Mouse (Mus musculus): Measurements from ENCODE around the gene Adam12.

The Adam12 gene

DNA sequence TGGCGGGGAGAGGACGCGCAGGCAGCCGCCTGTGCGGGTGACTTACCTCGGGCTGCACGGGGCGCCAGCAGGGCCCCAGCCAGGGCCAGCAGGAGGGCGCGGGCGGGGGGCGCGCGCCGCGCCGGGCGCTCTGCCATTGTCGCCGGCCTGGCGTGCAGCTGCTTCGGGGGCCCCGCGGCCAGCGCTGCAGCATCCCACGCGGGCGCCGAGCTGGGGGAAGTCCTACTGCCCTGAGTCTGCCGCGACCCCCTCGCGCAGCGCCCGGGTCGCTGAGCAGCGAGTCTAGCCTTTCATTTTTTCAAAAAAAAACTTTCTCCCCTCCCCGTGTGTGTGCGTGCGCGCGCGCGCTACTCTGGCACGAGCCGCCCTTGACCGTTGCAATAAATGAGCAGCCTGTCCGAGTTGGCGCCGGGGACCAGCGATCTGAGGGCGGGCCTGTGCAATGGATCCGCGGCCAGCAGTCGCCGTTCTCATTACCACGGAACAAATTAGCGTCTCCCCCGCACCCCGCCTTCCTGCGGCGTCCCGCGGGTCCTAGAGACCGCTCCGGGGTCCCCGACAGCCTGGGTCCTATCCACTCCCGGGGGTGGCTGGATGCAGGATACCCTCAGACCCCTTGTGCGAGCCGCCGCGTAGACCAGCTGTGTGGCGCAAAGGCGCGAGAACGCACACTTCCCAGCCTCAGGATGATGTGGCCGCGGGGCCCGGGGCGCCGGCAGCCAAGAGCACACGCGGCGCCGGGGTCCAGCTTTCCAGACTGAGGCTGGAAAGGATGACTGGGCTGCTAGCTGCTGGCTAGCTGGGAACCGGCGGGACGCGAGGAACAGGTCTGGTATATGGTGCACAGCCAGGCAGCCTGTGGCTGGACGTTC lies 7.0 kb downstream of the Adam12 start:
- peak in 1 of 2 experiments; percentile 25 for DNase-seq (ENCODE audit: low spot score in 2 of 2)

DNA sequence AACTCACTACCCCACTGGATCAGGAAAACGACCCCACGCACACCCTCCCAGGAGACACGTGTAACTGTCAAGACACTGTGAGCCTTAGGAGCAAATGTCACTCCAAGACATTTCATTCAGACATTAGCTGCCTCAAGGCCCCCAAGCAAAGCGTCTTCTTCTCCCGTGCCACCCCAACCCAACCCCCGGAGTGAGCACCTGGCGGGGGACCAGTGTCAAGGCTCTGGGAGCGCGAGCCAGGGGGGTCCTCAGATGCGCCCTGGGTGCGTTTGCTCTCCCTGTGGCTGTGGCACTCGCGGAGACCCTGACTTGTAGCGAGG lies 7.6 kb downstream of the Adam12 start:
- no peak for DNase-seq (ENCODE audit: low spot score in 2 of 2)

DNA sequence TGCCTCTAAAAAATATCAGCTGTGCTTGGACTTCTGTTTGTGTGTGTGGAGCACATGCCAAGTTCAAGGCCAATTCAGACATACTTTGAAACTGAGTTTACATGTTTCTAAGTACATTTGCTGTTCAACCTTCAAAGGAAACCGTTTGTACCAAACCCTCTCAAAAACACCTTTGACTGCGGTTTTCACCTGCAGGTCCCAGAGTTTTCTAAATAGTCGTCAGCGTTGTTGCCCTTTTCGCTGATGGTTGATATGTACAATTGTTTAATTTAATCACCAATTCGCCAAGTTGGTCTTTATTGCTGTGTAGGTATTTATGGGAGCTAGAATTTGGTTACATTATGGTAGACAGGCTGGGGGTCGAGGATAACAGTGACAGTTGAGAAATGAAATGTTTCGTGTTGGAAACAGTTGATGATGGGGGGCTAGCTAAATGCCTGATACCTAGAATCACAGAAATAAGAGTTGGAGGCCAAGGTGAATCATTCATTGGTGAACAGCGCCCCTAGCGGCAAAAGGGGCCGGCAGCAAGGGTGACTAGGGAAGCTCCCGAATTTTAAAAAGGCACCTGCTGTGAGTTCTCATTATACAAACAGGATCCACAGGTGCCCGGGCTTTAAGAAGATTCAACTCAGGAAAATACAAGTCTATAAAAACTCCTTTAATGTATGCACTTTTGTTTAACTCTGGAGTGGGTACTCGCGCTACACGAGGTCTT lies 8.3 kb downstream of the Adam12 start:
- peak in 1 of 2 experiments; percentile 87 for DNase-seq (ENCODE audit: low spot score in 2 of 2)

DNA sequence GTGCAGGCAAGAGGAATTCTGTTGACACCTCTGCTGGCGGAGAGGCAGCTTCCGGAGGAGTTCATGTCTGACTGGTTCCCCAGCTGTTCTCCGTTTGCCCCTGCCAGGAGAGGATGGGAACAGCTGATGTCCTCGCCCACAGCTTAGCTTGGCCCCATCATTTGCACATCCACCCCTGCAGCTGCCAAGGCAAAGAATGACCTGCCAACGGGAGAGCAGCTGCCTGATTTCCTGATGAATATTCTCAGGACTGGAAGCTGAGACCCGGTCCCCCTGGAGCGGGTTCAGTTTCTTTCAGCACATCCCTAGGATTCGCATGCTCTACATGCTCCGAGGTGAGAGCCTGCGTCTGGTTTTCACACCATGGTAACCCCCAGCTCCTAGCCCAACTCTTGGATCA lies 24.0 kb downstream of the Adam12 start:
- peak; percentile 31 to 55 for DNase-seq (ENCODE audit: low spot score in 2 of 2)

DNA sequence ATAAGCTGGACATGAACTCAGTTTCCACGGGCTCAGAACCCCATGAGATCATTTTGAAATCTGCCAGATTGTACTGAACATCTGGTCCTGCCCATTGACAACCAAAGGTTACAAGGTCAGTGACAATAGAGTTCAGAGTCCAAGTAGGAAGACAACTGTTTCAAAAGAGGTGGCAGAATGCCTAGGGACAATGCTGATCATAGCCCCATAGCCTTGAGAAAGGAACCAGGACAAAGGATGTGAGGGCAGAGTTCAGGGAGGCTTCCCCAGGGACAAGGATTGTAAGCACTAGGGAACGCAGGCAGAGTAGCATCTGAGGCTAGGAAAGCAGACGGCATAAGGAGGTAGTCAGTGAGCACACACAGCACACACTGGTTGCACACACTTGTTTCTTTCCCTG lies 38.9 kb downstream of the Adam12 start:
- DNase-seq (ENCODE audit: low spot score in 2 of 2): no peak

DNA sequence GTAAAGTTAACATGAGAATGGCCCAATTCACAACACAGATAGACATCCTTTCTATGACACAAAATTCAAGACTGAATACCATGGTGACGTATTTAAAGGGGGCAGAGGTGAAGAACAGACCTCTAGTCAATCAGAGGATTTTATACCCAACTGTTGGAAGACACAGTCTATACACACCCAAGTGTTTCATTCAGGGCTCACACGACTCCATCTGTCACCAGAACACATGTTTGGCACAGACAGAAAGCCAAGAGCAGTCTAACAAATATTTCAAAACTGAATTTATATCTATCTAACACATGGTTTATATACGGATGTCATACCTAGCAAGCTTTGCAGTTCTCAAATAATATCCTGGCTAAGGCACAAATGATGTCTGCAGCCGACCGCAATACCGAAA lies 41.8 kb downstream of the Adam12 start:
- DNase-seq (ENCODE audit: low spot score in 2 of 2): no peak

DNA sequence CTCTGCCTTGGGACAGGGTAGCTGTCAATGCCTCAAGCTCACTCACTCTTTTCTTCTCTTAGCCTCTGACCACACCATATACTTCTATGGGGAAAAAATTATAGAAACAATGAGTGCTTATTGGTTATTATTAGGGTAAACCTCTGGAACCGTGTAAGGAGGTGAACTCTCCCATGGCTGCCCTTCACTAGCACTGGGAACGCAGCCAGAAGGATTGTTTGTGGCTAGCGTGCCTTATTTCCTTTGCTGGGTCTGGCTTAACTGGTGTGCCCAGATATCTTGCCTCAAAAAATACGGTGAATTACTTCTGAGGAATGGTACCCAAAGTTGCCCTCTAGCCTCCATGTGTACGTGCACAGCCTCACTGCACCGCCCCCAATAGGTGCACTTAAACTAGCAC lies 43.4 kb downstream of the Adam12 start:
- DNase-seq (ENCODE audit: low spot score in 2 of 2): no peak

DNA sequence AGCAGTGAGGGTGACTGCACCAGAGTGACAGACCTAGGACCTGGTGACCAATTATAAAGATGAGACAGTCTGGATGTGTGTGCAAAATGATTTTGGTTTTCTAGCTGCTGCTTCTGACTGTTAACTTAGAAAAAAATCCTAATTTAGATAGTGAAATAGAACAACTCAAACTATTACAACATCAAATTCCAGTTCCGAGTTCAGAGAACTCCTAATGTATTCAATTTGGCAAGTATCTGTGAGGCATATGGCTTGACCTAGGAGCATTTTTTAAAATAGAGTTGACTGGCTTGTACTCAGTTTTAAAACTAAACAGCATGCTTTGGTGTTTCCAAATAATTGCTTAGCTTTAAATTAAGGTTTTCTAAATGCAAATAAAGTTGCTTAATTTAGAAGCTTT lies 44.0 kb downstream of the Adam12 start:
- no peak for DNase-seq (ENCODE audit: low spot score in 2 of 2)

DNA sequence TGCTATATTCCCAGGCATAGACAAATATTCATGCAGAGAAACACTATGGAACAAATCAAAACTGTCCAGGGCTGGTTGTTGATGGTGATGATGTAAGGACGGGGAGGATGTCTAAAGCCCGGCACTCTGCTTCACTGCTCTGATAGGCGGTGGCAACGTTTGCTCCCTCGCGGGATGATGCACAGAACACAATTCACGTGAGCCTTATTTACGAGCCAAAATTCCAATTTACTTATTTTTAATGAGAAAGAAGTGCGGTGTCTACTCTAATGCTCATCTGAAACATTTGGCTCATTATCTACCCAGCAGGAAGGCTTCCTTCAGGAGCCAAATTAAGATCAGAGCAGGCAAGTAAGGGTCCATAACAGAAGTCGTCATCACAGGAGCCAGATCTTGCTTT lies 45.4 kb downstream of the Adam12 start:
- no peak for DNase-seq (ENCODE audit: low spot score in 2 of 2)

DNA sequence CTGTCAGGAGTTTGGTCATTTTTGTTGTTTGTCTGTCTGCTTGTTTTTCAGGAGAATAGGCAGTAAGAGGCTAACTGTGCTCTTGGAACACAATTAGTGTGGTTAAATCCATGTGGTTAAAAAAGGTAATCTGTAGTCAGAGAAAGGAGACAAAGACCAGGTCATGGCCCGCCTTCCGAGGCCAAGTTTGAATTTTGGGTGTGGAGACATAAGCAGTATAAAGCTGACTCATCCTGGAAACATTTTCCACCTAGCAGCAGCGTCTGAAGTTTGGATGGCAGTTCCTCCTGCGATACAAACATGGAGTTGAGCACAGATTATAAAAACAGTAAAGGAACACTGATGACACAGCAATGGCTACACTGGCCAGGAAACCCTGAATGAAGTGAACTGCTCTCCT lies 46.2 kb downstream of the Adam12 start:
- DNase-seq (ENCODE audit: low spot score in 2 of 2): no peak

DNA sequence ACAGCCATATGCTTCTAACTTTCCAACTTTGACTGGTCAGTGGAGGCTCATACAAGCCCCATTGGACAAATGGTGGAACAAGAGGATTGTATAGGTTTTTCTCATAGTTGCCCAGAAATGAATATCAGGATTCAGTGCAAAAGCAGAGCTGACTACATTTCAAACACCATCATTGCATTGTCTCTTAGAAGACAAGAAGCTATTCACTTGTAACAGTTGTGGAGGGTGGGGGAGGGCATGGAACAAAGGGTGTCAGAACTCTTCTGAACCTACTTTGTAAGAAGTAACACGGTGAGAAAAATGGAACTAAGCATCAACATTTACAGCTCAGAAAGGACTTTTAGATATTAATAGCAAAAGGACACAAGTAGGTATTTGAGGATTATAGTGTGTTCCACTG lies 50.2 kb downstream of the Adam12 start:
- no peak for DNase-seq (ENCODE audit: low spot score in 2 of 2)

DNA sequence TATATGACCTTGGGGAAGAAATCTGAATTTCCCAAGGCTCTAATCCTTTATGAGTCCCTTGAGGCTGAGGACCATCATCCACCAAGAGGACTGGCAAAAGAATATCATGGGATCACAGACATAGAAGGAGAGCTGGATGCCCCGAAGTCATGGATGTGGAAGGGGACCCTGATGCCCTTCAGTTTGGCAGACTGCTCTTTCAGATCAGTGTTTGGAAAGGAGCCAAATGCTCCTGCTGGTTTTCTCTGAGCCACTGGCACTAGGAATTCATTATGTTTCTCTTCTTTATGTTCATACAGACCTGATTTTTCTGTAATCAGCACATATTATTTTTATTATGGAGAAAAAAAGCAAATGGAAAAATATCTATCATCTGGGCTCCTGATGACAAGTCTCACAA lies 50.9 kb downstream of the Adam12 start:
- DNase-seq (ENCODE audit: low spot score in 2 of 2): no peak

DNA sequence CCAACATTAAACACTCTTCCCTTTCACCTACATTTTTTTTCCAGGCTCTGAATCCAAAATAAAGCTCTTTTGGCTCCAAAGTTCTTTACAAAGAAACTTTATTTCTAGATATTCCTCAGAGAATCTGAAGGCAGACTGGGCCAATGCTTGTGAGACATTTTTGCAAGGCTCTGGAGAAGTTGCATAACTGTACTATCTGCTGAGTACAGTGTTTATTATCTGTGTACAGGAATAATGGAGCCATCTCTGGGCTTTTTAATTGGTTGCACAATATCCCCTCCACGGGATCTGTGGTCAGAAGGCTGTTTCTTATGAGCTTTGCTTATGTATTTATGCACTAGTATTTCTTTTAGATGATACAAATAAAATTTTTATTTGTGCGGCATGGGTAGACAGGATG lies 54.9 kb downstream of the Adam12 start:
- DNase-seq (ENCODE audit: low spot score in 2 of 2): no peak

DNA sequence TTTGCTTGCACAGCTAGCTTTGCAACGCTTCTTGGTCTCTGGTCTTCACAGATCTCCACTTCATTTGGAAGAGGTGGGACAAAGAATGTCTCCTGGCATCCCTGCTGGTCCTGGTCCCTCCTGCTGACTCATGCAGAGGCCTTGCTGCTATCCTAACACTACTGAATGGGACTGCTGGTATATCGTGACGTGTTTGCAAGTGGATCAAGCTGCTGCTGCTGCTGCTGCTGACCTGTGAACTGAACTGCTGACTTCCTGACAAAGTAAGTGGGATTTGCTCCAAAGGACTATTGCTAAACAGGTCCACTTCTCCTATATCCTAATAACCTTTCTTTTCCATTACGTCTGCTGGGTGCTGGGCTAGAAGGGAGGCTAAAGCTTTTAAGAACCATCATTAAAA lies 56.7 kb downstream of the Adam12 start:
- DNase-seq (ENCODE audit: low spot score in 2 of 2): no peak

DNA sequence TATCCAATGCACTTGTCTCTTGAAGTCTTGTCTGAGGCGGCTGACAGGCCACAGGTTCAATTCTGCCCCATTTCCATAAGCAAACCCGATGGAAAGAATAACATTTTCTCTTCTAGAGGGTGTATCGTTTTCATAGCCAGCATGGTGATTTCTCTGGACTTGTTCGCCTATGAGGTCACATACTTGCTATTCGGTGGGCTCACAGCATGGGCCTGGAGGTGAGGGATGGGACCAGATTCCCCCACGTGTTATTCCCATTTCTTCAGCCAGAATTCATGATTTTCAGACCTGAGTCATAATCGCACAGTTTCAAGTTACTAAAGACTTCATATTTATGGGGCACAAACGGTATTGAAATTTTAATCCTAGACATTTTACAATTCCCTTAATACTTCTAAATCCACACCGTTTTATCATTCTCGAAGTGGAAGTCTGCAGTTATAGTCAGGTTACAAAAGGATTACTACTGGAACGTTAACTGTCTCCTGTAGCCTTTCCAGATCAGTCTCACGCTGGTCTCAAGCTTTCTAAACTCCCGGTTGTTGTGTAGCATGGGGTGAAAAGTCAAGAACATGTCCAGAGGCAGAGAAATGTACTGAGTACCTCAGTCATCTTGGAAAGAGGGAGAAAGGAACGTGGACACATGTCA lies 58.4 kb downstream of the Adam12 start:
- no peak for DNase-seq (ENCODE audit: low spot score in 2 of 2)

DNA sequence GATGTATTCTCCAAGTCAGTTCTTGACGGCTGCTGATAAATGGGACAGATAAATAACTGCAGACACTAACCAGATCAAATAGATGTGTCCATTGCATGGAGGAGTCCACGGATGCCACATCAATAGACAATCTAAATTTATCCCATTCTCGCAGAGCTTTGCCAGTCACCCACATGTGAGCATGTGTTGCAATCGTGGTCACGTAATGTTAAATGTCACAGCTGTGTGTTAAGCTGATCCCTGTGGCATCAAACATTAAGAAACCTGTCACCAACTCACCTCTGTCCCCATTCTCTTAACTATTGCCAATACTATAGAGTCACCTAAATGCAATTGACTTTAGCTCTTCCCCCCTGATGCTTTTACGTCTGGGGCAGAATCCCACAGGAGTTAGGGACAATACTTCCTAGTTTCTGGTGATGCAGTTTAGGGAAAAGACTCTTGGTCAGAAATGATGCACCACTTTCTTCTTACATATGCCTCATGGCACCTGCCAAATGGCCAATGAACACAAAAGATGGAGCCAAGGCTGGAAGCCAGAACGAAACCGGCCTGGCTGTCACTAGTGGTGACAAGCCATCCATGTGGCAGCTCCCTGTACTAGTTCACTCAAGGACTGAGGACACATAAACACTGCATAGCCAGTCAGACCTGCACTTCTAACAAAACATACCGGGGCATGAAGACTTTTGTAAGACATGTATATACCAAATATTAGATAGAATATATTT lies 61.6 kb downstream of the Adam12 start:
- no peak for DNase-seq (ENCODE audit: low spot score in 2 of 2)

DNA sequence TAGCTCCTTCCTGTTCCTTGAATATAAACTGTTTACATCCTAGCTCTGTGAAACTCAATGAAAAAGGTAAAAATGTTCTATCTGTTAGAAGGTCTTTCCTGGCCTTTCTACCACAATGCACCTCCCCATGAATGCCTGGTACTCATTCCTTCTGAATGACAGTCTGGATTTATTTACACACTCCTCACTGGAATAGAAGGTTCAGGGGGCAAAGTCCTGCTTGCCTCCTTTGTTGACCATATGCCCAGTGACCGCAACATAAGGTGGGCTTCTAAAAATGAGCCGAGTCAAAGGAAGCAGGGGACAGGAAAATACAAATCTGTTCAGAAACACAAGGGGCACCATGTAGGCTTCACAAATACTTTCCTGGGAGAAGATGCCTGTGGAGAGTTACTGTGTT lies 62.2 kb downstream of the Adam12 start:
- DNase-seq (ENCODE audit: low spot score in 2 of 2): no peak

DNA sequence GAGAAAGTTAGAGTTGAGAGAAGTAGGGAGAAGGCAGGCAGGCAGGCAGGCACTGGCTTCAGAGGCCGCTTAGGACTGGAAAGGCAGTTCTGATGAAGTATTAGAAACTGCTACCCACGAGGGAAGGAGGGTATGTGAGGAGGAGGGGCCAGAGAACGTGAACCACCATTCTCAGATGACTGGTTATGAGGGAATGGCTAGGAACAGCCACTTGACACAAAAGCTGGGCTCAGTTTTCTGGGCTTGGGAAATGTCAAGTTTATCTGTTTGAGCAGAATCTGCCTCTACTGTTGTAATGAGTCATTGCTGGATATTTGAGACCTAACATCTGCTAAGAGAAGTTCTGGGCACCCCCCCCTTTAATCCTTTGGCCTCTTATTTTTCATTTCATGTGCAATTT lies 64.4 kb downstream of the Adam12 start:
- no peak for DNase-seq (ENCODE audit: low spot score in 2 of 2)

DNA sequence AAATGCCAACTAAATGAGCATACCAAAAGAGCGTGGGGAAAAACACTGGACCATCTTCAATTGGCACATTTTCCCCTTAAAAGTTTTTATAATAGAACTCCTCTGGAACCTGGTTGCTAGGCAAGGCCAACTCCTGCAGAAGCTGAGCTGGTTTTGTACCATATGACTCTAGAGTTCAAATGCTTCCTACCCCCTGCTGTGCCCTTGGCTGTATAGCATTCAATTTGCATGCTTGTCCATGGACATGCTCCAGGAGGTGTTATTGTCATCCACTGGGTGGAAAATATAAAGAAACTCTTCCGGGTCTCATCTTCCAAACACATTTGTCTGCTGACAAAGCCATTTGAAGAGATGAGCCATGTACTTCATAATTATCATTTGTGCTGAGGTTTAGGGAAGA lies 68.2 kb downstream of the Adam12 start:
- no peak for DNase-seq (ENCODE audit: low spot score in 2 of 2)

DNA sequence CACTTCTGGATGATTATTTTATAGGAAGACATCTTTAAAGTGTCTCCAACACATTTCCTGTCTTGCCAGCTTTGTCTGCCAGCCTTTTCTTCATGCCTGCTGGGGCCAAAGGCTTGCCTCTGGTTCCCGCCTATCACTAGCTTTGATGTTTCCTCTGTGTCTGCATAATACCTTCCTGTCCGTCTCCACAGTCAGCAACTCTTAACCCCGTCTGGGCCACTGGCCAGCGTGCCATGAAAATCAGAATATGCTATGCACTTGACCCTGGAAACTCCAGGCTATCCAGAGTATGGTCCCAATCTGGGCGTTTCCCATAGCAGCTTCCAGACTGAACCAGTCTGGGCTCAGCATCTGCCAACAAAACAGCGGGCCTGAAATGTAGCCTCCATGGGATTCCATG lies 69.1 kb downstream of the Adam12 start:
- no peak for DNase-seq (ENCODE audit: low spot score in 2 of 2)

DNA sequence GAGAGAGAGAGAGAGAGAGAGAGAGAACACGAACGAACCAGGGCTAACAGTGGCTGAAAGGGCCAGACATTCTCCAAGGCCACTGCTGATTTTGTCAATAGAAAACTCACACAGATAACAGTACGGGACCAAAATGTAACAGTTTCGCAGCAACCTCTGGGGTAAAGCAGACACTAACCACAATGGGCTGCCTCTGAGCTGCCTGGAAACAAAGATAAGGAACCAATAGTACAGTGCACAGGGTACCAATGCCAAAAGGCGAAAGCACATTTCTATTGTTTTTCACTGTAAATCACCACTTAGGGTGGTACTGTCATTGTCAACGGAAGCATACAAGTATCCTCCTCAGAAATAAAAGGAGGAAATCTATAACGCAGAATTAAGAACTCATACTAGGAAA lies 72.3 kb downstream of the Adam12 start:
- no peak for DNase-seq (ENCODE audit: low spot score in 2 of 2)

DNA sequence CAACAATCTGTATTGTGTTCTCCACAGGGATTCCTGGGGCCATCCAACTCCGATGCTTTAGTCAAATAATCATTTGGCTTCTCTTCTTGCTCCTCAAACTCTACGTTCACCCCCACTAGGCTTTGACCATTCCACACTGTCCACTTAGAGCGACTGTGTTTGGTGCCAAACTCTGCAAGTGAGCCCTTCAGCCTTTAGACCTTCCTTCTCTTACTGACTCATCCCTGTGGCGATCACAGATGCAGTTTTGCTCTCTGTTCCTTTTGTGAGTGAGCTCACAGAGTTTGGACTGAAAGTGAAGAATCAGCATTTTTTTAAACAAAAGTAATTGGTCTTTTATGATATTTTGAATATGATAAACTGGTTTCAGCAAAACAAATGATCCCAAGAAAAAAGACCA lies 80.6 kb downstream of the Adam12 start:
- DNase-seq (ENCODE audit: low spot score in 2 of 2): no peak

Measured in left cerebral cortex, adult 9 months (tissue).